Mouse (Mus musculus) hindbrain, embryonic 15.5 days (tissue): ENCODE measurements around the gene Tom1l1. TPM values are rescaled to one million over a fixed set of nuclear protein-coding genes. Genes with fewer than 3 reads are reported as not detected.
"Not testable (repeated sequence)": the region's sequence is repeated elsewhere in the genome, so short reads cannot be mapped to it uniquely, and the experiment has no call there.

Experiments
- ATAC-seq: fragments of 200-750 bp; cut with Nextera tagmentation; 2 replicates; pipeline ENCODE4 v1.8.0; 2017; ENCODE audit warnings: low read depth, moderate number of reproducible peaks, moderate TSS enrichment; ENCODE audit not compliant: low FRiP score
- H3K27ac ChIP-seq: fragments of 300-500 bp; sonication (generic); replicated peaks from 2 replicates; pipeline ENCODE4 v1.5.1; 2015; ENCODE audit warnings: mild to moderate bottlenecking, inconsistent platforms
- H3K27me3 ChIP-seq: fragments of 300-500 bp; sonication (generic); 2 replicates; pipeline ENCODE4 v1.6.1; 2015; ENCODE audit warnings: control low read depth, inconsistent platforms
- H3K36me3 ChIP-seq: fragments of 300-500 bp; sonication (generic); 2 replicates; pipeline ENCODE4 v1.6.1; 2015; ENCODE audit warnings: control low read depth, inconsistent platforms
- H3K4me1 ChIP-seq: fragments of 300-500 bp; sonication (generic); replicated peaks from 2 replicates; pipeline ENCODE4 v1.6.1; 2015; ENCODE audit warnings: control low read depth, inconsistent platforms
- H3K4me2 ChIP-seq: fragments of 300-500 bp; sonication (generic); 2 replicates; pipeline ENCODE4 v1.6.1; 2015; ENCODE audit warnings: moderate library complexity, mild to moderate bottlenecking, inconsistent platforms
- H3K4me3 ChIP-seq: fragments of 300-500 bp; sonication (generic); 2 replicates; pipeline ENCODE4 v1.5.1; 2015; ENCODE audit warnings: mild to moderate bottlenecking, inconsistent platforms
- H3K9ac ChIP-seq: fragments of 300-500 bp; sonication (generic); 2 replicates; pipeline ENCODE4 v1.6.1; 2015; ENCODE audit warnings: inconsistent platforms
- H3K9me3 ChIP-seq: fragments of 300-500 bp; sonication (generic); 2 replicates; pipeline ENCODE4 v1.6.1; 2016; ENCODE audit warnings: control low read depth, inconsistent platforms
- WGBS: fragments of 180-500 bp; shearing (Covaris S2); methylation state at CpG from one replicate; pipeline ENCODE4 v1.1.7; 2015; 5-methylcytosine and 5-hydroxymethylcytosine counted together
- polyA plus RNA-seq: library from polyadenylated mRNA; unstranded; fragments of >200 nt; fragmentation: Nextera tagmentation; extraction: Ambion mirVana; gene quantifications from 2 replicates; pipeline ENCODE4 v1.2.1, GENCODE M21; 2015

The Tom1l1 gene
- 20.3 and 21.5 TPM in 2 replicates for polyA plus RNA-seq

- Histone ChIP-seq H3K9me3 (no peaks in the 10 kb centered on the region), H3K27me3 (no peaks in the 10 kb centered on the region), H3K4me2 (peak within 1 kb of the TSS; percentile 88), H3K36me3 (no peaks in the 10 kb centered on the region), H3K27ac (peak within 1 kb of the TSS; percentile 78), H3K4me1 (0 out of 2 replicates have a peak, but pooled peaks cover 4% of the 10 kb centered on the region), H3K9ac (peak within 1 kb of the TSS; percentile 60), H3K4me3 (peak within 1 kb of the TSS; percentile 63)
- 5% methylated on average over 47 of the region's 47 CpGs for WGBS
- ATAC-seq = peak; percentile 91
These were observed at the start of gene Tom1l1 for GRCm38 (mm10) chr11:90687460-90688416. Gene Tom1l1, minus strand, starts transcription at chr11:90688366.

- Histone ChIP-seq H3K27me3 (no peaks in the 10 kb centered on the region), H3K4me3 (no peak overlapping the region), H3K9ac (no peak overlapping the region), H3K36me3 (no peaks in the 10 kb centered on the region), H3K27ac (no peak overlapping the region), H3K4me2 (no peak overlapping the region), H3K4me1 (no peaks in the 10 kb centered on the region), H3K9me3 (no peaks in the 10 kb centered on the region)
- no peak for ATAC-seq
- 73% methylated on average over 4 of the region's 4 CpGs for WGBS
These were observed 45.4 kb upstream of the Tom1l1 start for GRCm38 (mm10) chr11:90733575-90733974.

DNA sequence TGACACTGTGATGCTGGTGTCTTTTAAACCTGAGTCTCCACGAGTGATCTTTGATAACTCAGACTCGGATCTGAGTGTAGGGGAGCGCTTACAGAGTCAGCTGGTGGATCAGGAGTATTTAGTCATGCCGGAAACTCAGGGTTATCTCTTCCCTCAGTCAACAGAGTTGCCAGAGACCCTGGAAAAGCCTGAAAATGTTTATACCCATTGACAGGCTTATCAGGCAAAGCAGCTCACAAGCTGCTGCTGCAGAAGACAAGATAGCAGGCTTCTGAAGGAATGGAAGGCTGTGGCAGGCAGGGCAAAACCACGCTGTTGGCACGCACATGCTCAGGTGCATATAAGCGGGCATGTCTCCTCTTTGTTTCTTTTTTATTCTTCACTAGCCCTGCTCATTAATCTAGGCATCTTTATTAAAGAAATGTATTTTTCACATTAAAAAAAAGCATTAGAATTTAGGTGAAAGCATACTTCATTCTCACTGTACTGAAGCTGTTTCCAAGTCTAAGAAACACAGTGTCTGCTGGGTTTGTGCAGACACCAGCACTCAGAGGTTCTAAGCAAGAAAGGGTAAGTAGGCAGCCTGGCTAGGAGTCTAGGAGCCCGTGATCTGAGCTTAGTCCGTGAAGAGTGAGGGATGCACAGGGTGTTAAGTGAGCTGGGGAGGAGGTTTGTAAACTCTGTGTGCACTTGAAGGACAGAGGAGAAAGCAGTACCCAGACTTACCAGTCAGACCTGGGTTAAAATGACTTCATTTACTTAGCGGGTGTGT is 39.4 kb upstream of the Tom1l1 start:
- Histone ChIP-seq H3K9me3 (no peaks in the 10 kb centered on the region), H3K36me3 (no peaks in the 10 kb centered on the region), H3K4me3 (no peak overlapping the region), H3K9ac (no peak overlapping the region), H3K4me2 (no peak overlapping the region), H3K27me3 (no peaks in the 10 kb centered on the region), H3K27ac (no peak overlapping the region), H3K4me1 (0 out of 2 replicates have a peak, but pooled peaks cover 3% of the 10 kb centered on the region)
- 83% methylated on average over 10 of the region's 10 CpGs for WGBS
- ATAC-seq = no peak

DNA sequence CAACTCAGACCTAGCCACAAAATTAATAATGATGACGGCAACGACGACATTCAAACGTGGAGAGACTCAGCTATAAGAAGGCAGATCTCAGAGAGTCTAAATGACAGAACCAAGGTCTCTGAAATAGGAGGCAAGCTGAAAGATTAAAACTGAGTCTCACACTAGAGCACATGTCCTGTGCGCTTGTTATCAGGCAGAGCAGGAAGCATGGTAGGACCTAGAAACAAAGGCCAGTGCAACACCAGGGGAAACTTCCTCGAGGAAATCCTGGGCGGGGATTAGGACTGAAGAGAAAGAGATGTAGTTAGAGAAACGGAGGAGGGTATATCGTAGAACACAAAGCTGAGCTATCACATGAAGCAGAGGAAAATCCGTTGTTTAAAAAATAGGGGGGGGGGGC is 38.6 kb upstream of the Tom1l1 start:
- no peaks in the 10 kb centered on the region for H3K27me3 ChIP-seq
- 88% methylated on average over 10 of the region's 10 CpGs for WGBS
- H3K9me3 ChIP-seq = no peaks in the 10 kb centered on the region
- no peak overlapping the region for H3K27ac ChIP-seq
- 0 out of 2 replicates have a peak, but pooled peaks cover 4% of the 10 kb centered on the region for H3K4me1 ChIP-seq
- no peaks in the 10 kb centered on the region for H3K36me3 ChIP-seq
- no peak overlapping the region for H3K4me3 ChIP-seq
- no peak overlapping the region for H3K4me2 ChIP-seq
- no peak for ATAC-seq
- no peak overlapping the region for H3K9ac ChIP-seq

- H3K9ac ChIP-seq = no peak overlapping the region
- ATAC-seq = no peak
- no peak overlapping the region for H3K4me3 ChIP-seq
- H3K36me3 ChIP-seq = no peaks in the 10 kb centered on the region
- H3K9me3 ChIP-seq = no peaks in the 10 kb centered on the region
- no peak overlapping the region for H3K27ac ChIP-seq
- no peaks in the 10 kb centered on the region for H3K27me3 ChIP-seq
- 26% methylated on average over 3 of the region's 3 CpGs for WGBS
- H3K4me2 ChIP-seq = no peak overlapping the region
- 0 out of 2 replicates have a peak, but pooled peaks cover 4% of the 10 kb centered on the region for H3K4me1 ChIP-seq
These were observed 34.1 kb upstream of the Tom1l1 start for GRCm38 (mm10) chr11:90722304-90722703.

GRCm38 (mm10) chr11:90717719-90718118 is 29.6 kb upstream of the Tom1l1 start:
- H3K4me3 ChIP-seq = no peak overlapping the region
- 0 out of 2 replicates have a peak, but pooled peaks cover 2% of the 10 kb centered on the region for H3K4me1 ChIP-seq
- no peak overlapping the region for H3K27ac ChIP-seq
- no peaks in the 10 kb centered on the region for H3K36me3 ChIP-seq
- no peak for ATAC-seq
- no peak overlapping the region for H3K9ac ChIP-seq
- H3K9me3 ChIP-seq = no peaks in the 10 kb centered on the region
- no peaks in the 10 kb centered on the region for H3K27me3 ChIP-seq
- no peak overlapping the region for H3K4me2 ChIP-seq
- WGBS = 91% methylated on average over 3 of the region's 3 CpGs

- WGBS = 65% methylated on average over 9 of the region's 9 CpGs
- H3K27me3 ChIP-seq = no peaks in the 10 kb centered on the region
- H3K4me3 ChIP-seq = no peak overlapping the region
- no peaks in the 10 kb centered on the region for H3K4me1 ChIP-seq
- H3K36me3 ChIP-seq = no peaks in the 10 kb centered on the region
- H3K27ac ChIP-seq = no peak overlapping the region
- H3K9me3 ChIP-seq = no peaks in the 10 kb centered on the region
- H3K4me2 ChIP-seq = no peak overlapping the region
- no peak for ATAC-seq
- H3K9ac ChIP-seq = no peak overlapping the region
These were observed 23.4 kb upstream of the Tom1l1 start for GRCm38 (mm10) chr11:90711596-90711995.

- H3K4me2 ChIP-seq, H3K4me1 ChIP-seq, ATAC-seq, H3K9me3 ChIP-seq, H3K36me3 ChIP-seq, H3K27me3 ChIP-seq, H3K4me3 ChIP-seq, H3K27ac ChIP-seq, H3K9ac ChIP-seq: not testable (repeated sequence)
- WGBS = 97% methylated on average over 1 of the region's 1 CpGs
These were observed 19.0 kb upstream of the Tom1l1 start for GRCm38 (mm10) chr11:90707134-90707533.

DNA sequence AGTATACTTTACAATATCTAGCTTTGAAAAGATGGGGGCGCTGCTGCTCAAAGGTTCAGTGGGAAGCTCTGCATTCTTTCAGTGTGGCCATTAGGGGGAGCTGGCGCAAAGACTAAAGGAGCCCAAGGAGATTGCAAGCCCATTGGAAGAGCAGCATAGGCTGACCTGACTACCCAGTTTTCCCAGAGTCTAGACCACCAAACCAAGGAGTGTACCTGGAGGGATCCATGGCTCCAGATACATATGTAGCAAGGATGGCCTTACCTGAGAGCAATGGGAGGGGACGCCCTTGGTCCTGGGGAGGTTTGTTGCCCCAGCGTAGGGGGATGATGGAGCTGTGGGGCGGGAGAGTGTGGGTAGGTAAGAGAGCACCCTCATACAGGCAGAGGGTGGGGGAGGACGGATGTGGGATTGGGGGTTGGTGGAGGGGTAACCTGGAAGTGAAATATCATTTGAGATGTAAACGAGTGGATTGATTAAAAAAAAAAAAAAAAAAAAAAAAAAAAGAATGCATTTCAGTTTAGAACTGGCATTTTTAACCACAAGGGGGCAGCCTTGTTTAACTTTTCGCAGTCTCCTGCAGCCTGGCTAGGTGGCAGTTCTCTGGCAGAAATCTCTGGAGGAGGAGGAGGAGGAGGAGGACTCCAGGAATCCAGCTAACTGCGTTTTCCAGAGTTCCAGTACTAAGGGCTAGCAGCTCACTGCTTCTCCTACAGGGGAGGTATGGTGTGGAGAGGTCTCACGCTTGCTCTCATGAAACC is 9.5 kb upstream of the Tom1l1 start:
- Histone ChIP-seq H3K4me1 (peaks cover 8% of the 10 kb centered on the region; the same call in 1 of the 2 replicates), H3K27me3 (no peaks in the 10 kb centered on the region)
- whole genome bisulfite sequencing = 23% methylated on average over 10 of the region's 10 CpGs

DNA sequence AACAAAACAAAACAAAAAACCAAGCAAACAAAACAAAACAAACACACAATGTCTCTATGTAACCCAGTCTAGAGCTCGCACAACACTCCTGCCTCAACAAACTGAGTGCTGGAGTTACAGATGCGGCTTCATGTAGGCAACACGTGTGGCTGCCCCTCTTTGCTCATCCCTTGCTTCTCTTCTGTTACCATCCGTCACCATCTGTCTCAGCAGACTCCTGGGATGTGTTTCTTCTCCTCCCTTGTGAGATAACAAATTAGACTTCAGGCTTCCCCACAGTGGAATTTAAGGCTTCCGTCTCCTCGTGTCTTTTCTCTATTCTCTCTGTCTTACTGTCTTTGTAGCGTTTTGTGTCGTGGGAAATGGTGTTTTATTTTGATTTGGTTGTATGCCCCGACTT is 7.6 kb upstream of the Tom1l1 start:
- Histone ChIP-seq H3K9me3 (no peaks in the 10 kb centered on the region), H3K9ac (no peak overlapping the region), H3K4me1 (peaks cover 8% of the 10 kb centered on the region; the same call in 1 of the 2 replicates), H3K27ac (no peak overlapping the region), H3K36me3 (no peaks in the 10 kb centered on the region), H3K27me3 (no peaks in the 10 kb centered on the region), H3K4me3 (no peak overlapping the region), H3K4me2 (no peak overlapping the region)
- WGBS = 48% methylated on average over 9 of the region's 9 CpGs
- ATAC-seq = no peak

More for the DNA sequence above, 9.5 kb upstream of the Tom1l1 start:
- Histone ChIP-seq H3K4me3 (peak overlapping the region; percentile 23), H3K36me3 (no peaks in the 10 kb centered on the region), H3K9me3 (no peaks in the 10 kb centered on the region), H3K9ac (0 out of 2 replicates have a peak overlapping the region, but pooled peaks have one; percentile 15), H3K27ac (0 out of 2 replicates have a peak overlapping the region, but pooled peaks have one; percentile 30), H3K4me2 (peak overlapping the region; percentile 54)
- peak; percentile 85; the same call in 1 of the 2 replicates for ATAC-seq

DNA sequence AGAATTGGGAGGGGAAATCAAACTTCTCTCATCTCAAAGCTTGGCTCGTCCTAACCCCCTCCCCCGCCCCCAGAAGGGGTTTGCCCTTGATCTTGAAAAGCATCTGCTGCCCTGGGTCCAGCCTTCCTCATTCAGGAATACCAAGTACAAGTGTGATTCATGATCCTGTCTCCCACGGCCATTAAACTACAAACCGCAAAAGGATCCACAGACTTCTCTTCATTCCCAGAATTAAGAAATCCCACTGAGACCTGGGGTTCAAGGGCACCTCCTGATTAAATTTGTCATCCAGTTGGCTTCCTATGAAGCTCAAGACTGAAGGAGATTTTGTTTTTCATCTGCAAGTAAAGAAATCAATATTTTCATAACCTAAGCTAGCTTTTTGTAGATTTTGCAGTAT is 6.0 kb upstream of the Tom1l1 start:
- Histone ChIP-seq H3K9ac (no peak overlapping the region), H3K4me2 (no peak overlapping the region), H3K27me3 (no peaks in the 10 kb centered on the region), H3K27ac (no peak overlapping the region), H3K4me3 (no peak overlapping the region), H3K36me3 (no peaks in the 10 kb centered on the region), H3K9me3 (no peaks in the 10 kb centered on the region), H3K4me1 (peaks cover 8% of the 10 kb centered on the region; the same call in 1 of the 2 replicates)
- ATAC-seq = no peak
- 61% methylated on average over 4 of the region's 4 CpGs for WGBS
